Mouse (Mus musculus) thymus, postnatal 0 days (tissue): Measurements from ENCODE around the gene Crtap. TPM values are rescaled to one million over a fixed set of nuclear protein-coding genes. Genes with fewer than 3 reads are reported as not detected.

Source experiments
- DNase-seq: peaks from one replicate; pipeline ENCODE4 v3.0.0-alpha.2; 2015; ENCODE audit warnings: low spot score
- polyA plus RNA-seq: library from polyadenylated mRNA; unstranded; fragments of >200 nt; fragmentation: Nextera tagmentation; extraction: Ambion mirVana; gene quantifications from 2 replicates; pipeline ENCODE4 v1.2.1, GENCODE M21; 2015

The Crtap gene
- polyA plus RNA-seq = 28.3 and 29.5 TPM in 2 replicates

DNA sequence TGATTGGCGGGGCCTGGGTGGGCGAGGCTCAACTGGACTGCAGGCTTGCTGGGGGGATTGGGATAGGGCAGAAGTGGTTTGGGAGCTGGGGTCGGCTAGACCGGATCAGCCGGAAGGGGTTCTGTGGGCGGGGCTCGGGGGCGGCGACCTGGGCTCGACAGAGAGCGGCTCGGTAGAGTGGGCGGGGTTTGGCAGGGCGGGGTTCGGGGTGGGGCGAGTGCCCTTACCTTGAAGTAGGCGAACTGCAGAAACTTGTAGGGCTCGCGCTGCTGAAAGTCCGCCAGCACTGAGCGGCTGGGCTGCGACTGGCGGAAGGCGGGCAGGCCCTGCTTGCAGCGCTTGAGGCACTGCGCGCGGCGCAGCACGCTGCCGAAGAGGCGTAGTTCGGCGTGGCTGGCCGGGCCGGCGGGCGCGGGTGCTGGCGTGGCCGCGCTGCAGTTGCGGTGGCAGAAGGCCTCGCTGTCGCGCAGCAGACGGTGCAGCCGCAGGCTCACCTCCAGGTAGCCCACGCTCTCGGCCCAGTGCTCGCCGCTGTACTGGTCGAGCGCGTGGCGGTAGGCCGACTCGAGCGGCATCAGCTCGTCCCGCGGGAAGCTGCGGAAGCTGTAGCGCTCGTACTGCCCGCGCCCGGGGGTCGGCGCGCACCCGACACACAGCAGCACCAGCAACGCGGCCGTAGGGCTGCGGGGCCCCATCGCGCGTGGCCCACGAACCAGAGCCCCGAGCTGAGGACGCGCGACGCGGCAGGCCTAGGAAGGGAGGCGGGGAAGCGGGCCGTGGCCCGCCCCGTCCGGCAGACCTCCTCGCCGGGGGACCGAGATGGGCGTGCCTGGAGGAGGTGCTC lies at the start of gene Crtap:
TSS of gene Crtap (minus strand) at position 771 of the 844 bp plus-strand sequence.
- DNase-seq = peak; percentile 76

- peak; percentile 62 for DNase-seq
These were observed 45.2 kb upstream of the Crtap start for GRCm38 (mm10) chr9:114435668-114436067.

DNA sequence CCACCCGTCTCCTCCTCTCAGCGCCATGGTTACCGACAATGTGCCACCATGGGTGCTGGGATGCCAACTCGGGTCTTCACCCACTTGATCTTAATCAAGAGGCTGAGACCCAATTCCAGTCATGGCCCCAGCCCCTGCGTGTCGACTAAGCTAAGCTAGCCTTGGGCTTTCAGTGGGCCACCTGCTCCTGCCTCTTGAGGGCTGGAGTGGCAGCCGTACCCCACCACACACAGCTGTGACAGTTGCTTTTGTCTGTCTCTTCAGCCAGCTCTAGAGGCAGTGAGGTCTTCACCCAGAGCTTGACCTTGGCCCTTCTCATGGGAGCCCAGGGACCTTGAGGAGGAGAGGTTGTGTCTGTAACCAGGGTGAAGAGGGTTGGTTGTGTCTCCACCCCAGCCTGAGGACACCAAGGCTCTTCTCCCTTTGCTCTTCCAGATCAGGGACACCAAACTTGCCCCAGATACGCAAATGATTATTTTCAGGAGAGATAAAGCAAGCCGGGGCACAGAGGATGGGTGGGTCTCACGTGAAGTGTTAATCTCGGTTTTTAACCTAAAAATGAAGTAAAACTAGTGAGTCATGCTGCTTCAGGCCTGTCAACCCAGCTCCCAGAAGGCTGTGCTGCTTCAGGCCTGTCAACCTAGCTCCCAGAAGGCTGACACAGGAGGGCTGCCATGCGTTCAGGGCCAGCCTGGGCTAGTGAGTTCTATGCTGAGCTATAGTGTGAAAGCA lies 37.8 kb upstream of the Crtap start:
- peak; percentile 42 for DNase-seq

- DNase-seq = no peak
These were observed 37.0 kb upstream of the Crtap start for GRCm38 (mm10) chr9:114427425-114427824.

- DNase-seq = no peak
These were observed 35.7 kb upstream of the Crtap start for GRCm38 (mm10) chr9:114426201-114426600.

GRCm38 (mm10) chr9:114425576-114425975 lies 35.1 kb upstream of the Crtap start:
- DNase-seq = no peak

- DNase-seq = peak; percentile 50
These were observed 31.3 kb upstream of the Crtap start for GRCm38 (mm10) chr9:114421797-114422196.

DNA sequence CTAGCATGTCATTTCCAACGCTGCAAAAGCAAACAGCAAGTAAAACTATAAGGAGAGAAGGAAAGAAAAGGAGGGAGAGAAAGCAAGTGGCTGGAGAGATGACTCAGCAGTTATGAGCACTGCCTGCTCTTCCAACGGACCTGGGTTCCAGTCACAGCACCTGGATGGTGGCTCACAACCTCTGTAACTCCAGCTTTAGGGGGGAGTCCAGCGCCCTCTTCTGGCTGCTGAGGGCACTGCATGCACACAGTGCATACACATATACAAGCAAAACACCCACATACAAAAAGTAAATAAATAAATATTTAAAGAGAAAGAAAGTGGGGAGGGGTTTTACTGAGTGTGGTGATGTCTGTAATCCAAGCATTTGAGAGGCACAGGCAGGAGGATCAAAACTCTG lies 30.6 kb upstream of the Crtap start:
- no peak for DNase-seq

DNA sequence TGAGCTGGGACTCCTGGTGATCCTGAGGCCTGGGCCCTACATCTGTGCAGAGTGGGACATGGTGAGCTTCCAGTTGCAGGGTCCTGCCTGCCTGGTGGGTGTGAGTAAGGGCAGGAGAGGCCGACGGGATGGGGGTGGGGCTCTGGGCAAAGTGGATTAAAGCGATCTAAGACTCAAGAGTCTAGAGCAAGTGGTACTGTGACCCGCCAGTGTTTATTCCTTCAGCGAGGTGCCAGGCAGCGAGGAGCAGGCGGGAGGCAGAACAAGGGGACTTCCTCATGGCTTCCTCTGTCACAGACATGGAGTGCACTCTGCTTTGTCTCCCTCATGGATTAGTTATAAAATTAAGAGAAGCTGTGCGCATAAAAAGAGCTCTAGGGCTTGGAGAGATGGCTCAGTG lies 30.0 kb upstream of the Crtap start:
- no peak for DNase-seq

- peak; percentile 79 for DNase-seq
These were observed 27.7 kb upstream of the Crtap start for GRCm38 (mm10) chr9:114418187-114418586.

GRCm38 (mm10) chr9:114416646-114417517 lies 26.4 kb upstream of the Crtap start:
- no peak for DNase-seq

- DNase-seq = peak; percentile 86
These were observed 25.2 kb upstream of the Crtap start for GRCm38 (mm10) chr9:114415701-114416100.

GRCm38 (mm10) chr9:114413866-114414265 lies 23.4 kb upstream of the Crtap start:
- DNase-seq = no peak

GRCm38 (mm10) chr9:114412406-114412805 lies 21.9 kb upstream of the Crtap start:
- no peak for DNase-seq

DNA sequence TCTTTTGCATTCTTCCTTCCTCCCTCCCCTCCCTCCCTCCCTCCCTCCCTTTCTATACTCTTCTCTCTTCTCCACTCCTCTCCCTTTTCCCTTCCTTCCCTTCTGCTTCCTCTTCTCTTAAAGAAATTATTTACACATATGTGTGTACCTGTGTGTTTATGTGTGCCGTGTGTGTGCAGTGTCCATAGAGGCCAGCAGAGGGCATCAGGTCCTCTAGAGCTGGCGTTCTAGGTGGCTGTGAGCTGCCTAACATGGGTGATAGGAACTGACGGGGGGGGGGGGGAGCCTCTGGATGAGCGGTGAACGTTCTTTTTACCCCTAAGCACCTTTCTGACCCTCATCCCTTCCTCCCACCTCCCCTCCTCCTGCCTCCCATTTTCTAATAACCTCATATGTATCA lies 20.8 kb upstream of the Crtap start:
- DNase-seq = no peak

- no peak for DNase-seq
These were observed 19.9 kb upstream of the Crtap start for GRCm38 (mm10) chr9:114410313-114410862.

- DNase-seq = no peak
These were observed 17.2 kb upstream of the Crtap start for GRCm38 (mm10) chr9:114407676-114408075.

DNA sequence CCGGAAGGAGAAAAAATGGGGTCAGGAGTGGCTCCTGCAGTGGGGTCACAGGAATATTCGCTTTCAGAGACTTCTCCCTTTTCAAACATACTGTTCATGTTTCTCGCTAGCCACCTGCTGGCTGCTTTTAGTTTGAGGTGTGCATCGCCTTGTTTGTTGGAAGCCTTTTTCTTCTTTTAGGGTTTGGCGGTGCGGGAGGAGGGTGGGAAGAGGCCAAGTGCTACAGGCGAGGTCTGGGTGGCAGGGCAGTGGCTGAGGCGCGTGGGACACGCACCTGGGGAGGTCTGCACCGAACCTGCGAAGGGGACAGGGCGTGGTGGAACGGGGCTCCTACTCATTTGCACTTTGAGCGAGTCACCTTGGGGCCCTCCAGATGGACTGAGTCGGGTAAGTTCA lies 11.2 kb upstream of the Crtap start:
- peak; percentile 77 for DNase-seq

DNA sequence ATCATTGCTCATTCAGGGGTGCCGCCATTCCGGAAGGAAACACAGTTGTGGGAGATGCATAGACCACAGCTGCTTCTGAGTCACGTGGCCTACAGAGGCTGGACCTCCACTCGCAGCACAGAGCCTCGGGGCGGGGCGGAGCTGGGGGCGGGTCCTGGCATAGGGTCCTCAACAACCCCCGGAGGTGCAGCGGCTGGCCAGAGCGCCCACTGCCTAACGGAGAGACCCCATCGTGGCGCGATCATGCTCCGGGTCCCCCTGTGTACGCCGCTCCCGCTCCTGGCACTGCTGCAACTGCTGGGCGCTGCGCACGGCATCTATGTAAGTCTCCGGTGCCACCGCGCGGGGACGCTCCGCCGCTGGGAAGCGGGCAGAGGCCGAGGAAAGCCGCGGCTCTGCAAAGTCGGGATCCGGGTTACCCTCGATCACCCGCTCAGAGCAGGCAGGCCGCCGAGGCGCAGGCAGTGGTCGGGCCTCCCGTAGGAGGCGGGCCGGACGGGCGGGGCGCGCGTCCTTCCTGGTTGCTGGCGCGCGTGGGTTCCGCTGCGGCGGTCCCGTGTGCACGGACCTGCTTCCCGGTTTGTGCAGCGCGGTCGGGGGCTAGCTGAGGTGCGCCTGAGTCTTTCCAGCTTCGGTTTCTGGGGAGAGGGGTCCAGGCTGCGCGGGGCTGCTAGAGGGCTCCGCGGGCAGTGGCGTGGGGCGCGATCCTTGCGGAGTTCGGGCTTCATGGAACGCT lies 10.6 kb upstream of the Crtap start, which contains the start of the genes Glb1 and Tmppe:
TSS of gene Glb1 (plus strand) at position 128 of the 736 bp plus-strand sequence.
TSS of gene Tmppe (plus strand) at position 157 of the 736 bp plus-strand sequence.
- peak; percentile 90 for DNase-seq

- DNase-seq = no peak
These were observed 10.1 kb upstream of the Crtap start for GRCm38 (mm10) chr9:114400588-114400948.
